Mouse (Mus musculus) stomach, embryonic 14.5 days (tissue): ENCODE results near the gene Dnajc9. TPM values are rescaled to one million over a fixed set of nuclear protein-coding genes. Genes with fewer than 3 reads are reported as not detected.

Experiments used
- ATAC-seq: fragments of 200-750 bp; cut with Nextera tagmentation; 2 replicates; pipeline ENCODE4 v1.8.0; 2017; ENCODE audit warnings: low read depth, moderate TSS enrichment; ENCODE audit not compliant: insufficient number of reproducible peaks, insufficient read depth, low FRiP score
- H3K27ac ChIP-seq: fragments of 300-500 bp; sonication (generic); 2 replicates; pipeline ENCODE4 v1.5.1; 2014; ENCODE audit warnings: mild to moderate bottlenecking, low read length, moderate library complexity, mixed read lengths
- H3K27me3 ChIP-seq: fragments of 300-500 bp; sonication (generic); 2 replicates; pipeline ENCODE4 v1.6.1; 2014; ENCODE audit warnings: low read length, control low read depth, mixed read lengths; ENCODE audit not compliant: control insufficient read depth, insufficient read depth
- H3K36me3 ChIP-seq: fragments of 300-500 bp; sonication (generic); 2 replicates; pipeline ENCODE4 v1.6.1; 2014; ENCODE audit warnings: mild to moderate bottlenecking, control low read depth, low read length, moderate library complexity, mixed read lengths; ENCODE audit not compliant: control insufficient read depth, insufficient read depth
- H3K4me1 ChIP-seq: fragments of 300-500 bp; sonication (generic); 2 replicates; pipeline ENCODE4 v1.6.1; 2014; ENCODE audit warnings: low read length, control low read depth, mixed read lengths; ENCODE audit not compliant: control insufficient read depth, insufficient read depth
- H3K4me2 ChIP-seq: fragments of 300-500 bp; sonication (generic); replicated peaks from 2 replicates; pipeline ENCODE4 v1.6.1; 2014; ENCODE audit warnings: low read depth, low read length, control low read depth
- H3K4me3 ChIP-seq: fragments of 300-500 bp; sonication (generic); 2 replicates; pipeline ENCODE4 v1.5.1; 2014; ENCODE audit warnings: low read depth, low read length, control low read depth
- H3K9ac ChIP-seq: fragments of 300-500 bp; sonication (generic); replicated peaks from 2 replicates; pipeline ENCODE4 v1.6.1; 2014; ENCODE audit warnings: low read depth, mild to moderate bottlenecking, control low read depth, low read length, moderate library complexity, mixed read lengths
- H3K9me3 ChIP-seq: fragments of 300-500 bp; sonication (generic); 2 replicates; pipeline ENCODE4 v1.6.1; 2016; ENCODE audit warnings: low read depth, low read length, control low read depth; ENCODE audit not compliant: control insufficient read depth
- WGBS: fragments of 180-500 bp; shearing (Covaris S2); extraction: QIAGEN DNeasy Blood & Tissue Kit; methylation state at CpG from one replicate; pipeline ENCODE4 v1.1.7; 2014; 5-methylcytosine and 5-hydroxymethylcytosine counted together
- polyA plus RNA-seq: library from polyadenylated mRNA; unstranded; fragments of >200 nt; fragmentation: Nextera tagmentation; extraction: Ambion mirVana; gene quantifications from 2 replicates; pipeline ENCODE4 v1.2.1, GENCODE M21; 2014

Gene Dnajc9
- polyA plus RNA-seq, 1 experiment from 2014 or later: 95.9 TPM

GRCm38 (mm10) chr14:20345885-20346284, 42.8 kb downstream of the Dnajc9 start:
- H3K27ac ChIP-seq: no peak overlapping the region
- H3K9me3 ChIP-seq: no peaks in the 10 kb centered on the region
- no peak for ATAC-seq
- peaks cover 22% of the 10 kb centered on the region; the same call in 1 of the 2 replicates for H3K36me3 ChIP-seq
- H3K9ac ChIP-seq: no peak overlapping the region
- no peaks in the 10 kb centered on the region for H3K27me3 ChIP-seq
- 0 out of 2 replicates have a peak, but pooled peaks cover 7% of the 10 kb centered on the region for H3K4me1 ChIP-seq
- no peak overlapping the region for H3K4me3 ChIP-seq
- no peak overlapping the region for H3K4me2 ChIP-seq
- WGBS: 79% methylated on average over 9 of the region's 9 CpGs

- H3K9ac ChIP-seq: no peak overlapping the region
- no peak overlapping the region for H3K4me2 ChIP-seq
- no peak overlapping the region for H3K4me3 ChIP-seq
- no peak overlapping the region for H3K27ac ChIP-seq
- WGBS: 81% methylated on average over 7 of the region's 7 CpGs
- peaks cover 36% of the 10 kb centered on the region for H3K36me3 ChIP-seq
- no peak for ATAC-seq
- no peaks in the 10 kb centered on the region for H3K9me3 ChIP-seq
- H3K27me3 ChIP-seq: no peaks in the 10 kb centered on the region
- no peaks in the 10 kb centered on the region for H3K4me1 ChIP-seq
Observed at GRCm38 (mm10) chr14:20340866-20341265, 47.8 kb downstream of the Dnajc9 start.

GRCm38 (mm10) chr14:20340149-20340548, 48.6 kb downstream of the Dnajc9 start:
- Histone ChIP-seq H3K4me1 (no peaks in the 10 kb centered on the region), H3K36me3 (peaks cover 34% of the 10 kb centered on the region), H3K9ac (no peak overlapping the region), H3K4me2 (no peak overlapping the region), H3K9me3 (no peaks in the 10 kb centered on the region), H3K4me3 (no peak overlapping the region), H3K27me3 (no peaks in the 10 kb centered on the region), H3K27ac (no peak overlapping the region)
- ATAC-seq: no peak
- WGBS: 85% methylated on average over 8 of the region's 8 CpGs

DNA sequence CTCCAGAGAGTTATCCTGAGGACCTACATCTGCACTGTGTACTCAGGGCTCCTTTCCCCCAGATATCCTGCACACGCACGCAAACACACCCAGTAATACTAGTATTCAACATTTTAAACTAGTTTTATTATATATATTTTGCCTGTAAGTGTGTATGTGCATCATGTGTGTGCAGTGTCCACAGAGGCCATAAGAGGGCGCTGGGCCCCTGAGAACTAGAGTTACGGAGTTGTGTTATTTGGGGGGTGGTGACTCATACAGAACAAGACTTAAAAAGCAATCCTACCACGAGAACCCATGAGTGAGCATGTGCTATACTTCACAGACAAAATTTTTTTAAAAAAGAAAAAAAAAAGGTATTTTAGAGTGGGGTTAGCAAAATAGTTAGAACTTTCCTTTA, 49.3 kb downstream of the Dnajc9 start:
- 95% methylated on average over 5 of the region's 5 CpGs for WGBS
- no peak overlapping the region for H3K4me2 ChIP-seq
- H3K27me3 ChIP-seq: no peaks in the 10 kb centered on the region
- no peaks in the 10 kb centered on the region for H3K9me3 ChIP-seq
- H3K36me3 ChIP-seq: peaks cover 31% of the 10 kb centered on the region
- H3K9ac ChIP-seq: no peak overlapping the region
- no peak overlapping the region for H3K27ac ChIP-seq
- ATAC-seq: no peak
- H3K4me3 ChIP-seq: no peak overlapping the region
- no peaks in the 10 kb centered on the region for H3K4me1 ChIP-seq

Other genes with a start within 250 kb of the Dnajc9 start
- 5.5 and 6.7 TPM in 2 replicates for gene Kcnk5, start 207.1 kb downstream of the Dnajc9 start, polyA plus RNA-seq
- gene Kcnk16, start 119.7 kb downstream of the Dnajc9 start, polyA plus RNA-seq: 4.6 and 7.0 TPM in 2 replicates
- 18.7 and 21.1 TPM in 2 replicates for gene Nudt13, start 94.2 kb downstream of the Dnajc9 start, polyA plus RNA-seq
- gene Ecd, start 40.8 kb downstream of the Dnajc9 start, polyA plus RNA-seq: 53.1 and 54.6 TPM in 2 replicates
- 41.7 and 42.6 TPM in 2 replicates for gene Fam149b, start 40.7 kb downstream of the Dnajc9 start, polyA plus RNA-seq
- 90.8 and 102 TPM in 2 replicates for gene Mrps16, start 4.7 kb upstream of the Dnajc9 start, polyA plus RNA-seq
- gene Cfap70, start 63.3 kb upstream of the Dnajc9 start, polyA plus RNA-seq: 0.10 and 0.27 TPM in 2 replicates
- gene Anxa7, start 91.2 kb upstream of the Dnajc9 start, polyA plus RNA-seq: 57.4 and 60.2 TPM in 2 replicates
- gene Mss51, start 108.0 kb upstream of the Dnajc9 start, polyA plus RNA-seq: 1.3 and 1.8 TPM in 2 replicates
- 64.6 and 67.3 TPM in 2 replicates for gene Ppp3cb, start 157.7 kb upstream of the Dnajc9 start, polyA plus RNA-seq